12 mouse cellular contexts compared by ENCODE assay signal in the genomic region with DNA sequence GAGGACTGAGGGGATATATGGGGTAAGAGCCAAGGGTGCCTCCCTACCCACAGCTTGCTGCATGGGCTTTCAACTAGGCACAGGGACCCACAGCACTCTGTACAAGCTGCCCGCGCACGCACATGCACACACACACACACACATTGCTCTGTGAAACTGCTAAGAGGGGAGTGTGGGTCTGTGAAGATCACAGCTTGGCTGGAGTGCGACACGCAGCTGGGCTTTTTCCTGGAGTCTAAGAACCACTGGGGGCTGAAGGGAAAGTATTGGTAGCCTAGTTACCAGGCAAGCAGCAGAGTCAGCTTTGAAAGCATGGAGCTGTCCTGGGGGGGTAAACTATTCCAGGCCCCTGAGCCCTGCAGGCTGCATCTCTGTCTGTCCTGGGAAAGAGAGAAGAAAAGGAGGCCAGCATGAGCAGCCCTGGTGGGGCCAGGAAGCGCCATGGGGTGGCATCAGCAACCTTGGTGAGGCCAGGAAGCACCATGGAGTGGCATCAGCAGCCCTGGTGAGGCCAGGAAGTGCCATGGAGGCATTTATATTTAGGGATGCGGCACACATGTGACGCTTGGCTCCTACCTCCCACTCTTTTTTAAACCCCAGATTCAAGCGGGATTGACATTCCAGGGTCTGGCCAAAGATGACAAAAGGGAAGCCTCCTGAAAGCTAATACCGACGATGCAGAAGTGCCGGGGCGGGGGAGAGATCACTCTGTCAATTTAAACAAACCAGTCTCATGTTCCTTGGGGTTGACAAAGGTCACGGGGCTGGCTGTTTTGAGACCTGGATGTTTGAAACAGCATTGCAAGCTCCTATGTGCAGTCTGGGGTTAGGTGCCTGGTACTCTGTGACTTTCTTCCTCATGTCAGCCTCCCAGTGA. TPM values are rescaled to one million over a fixed set of nuclear protein-coding genes. Genes with fewer than 3 reads are reported as not detected.
A peak's percentile ranks its signal among the peaks of the same experiment; 100 is the strongest.
DNase-seq lines count a peak whose midpoint lies in the region; ATAC-seq lines count a peak whose summit lies in the region.
"Had no signal": no experiment of that assay in that cellular context is flagged by ENCODE, and none has a peak within 500 bp of the region (broad histone marks: within the 10 kb centered on the region; RNA-seq: fewer than 3 reads in every experiment).

No protein-coding gene starts in this region.

- H3K4me3 ChIP-seq in hindbrain, embryonic 10.5 days: no peak overlapping the region
- no peak overlapping the region for H3K4me3 ChIP-seq in midbrain, embryonic 12.5 days
- H3K4me3 ChIP-seq: megakaryocyte, embryonic 14.5 days had no signal

- 0 out of 2 replicates have a peak, but pooled peaks have one; percentile 16 for ATAC-seq in midbrain, embryonic 12.5 days (ENCODE audit: low FRiP score, low read depth)

- H3K27ac ChIP-seq in hindbrain, embryonic 10.5 days: peak overlapping the region; percentile 83
- H3K27ac ChIP-seq in midbrain, embryonic 12.5 days (replicated peaks): no peak overlapping the region
- H3K27ac ChIP-seq: liver, embryonic 14.5 days had no signal

- H3K36me3 ChIP-seq in hindbrain, embryonic 10.5 days: no peaks in the 10 kb centered on the region
- H3K36me3 ChIP-seq in midbrain, embryonic 12.5 days: no peaks in the 10 kb centered on the region

- WGBS in hindbrain, embryonic 10.5 days: 23% methylated on average over 14 of the region's 14 CpGs
- WGBS in midbrain, embryonic 12.5 days: 25% methylated on average over 14 of the region's 14 CpGs

- H3K27me3 ChIP-seq in hindbrain, embryonic 10.5 days (ENCODE audit: insufficient read depth, poor library complexity, severe bottlenecking): no peaks in the 10 kb centered on the region
- no peaks in the 10 kb centered on the region; the same call in 1 of the 2 replicates for H3K27me3 ChIP-seq in midbrain, embryonic 12.5 days
- H3K27me3 ChIP-seq: megakaryocyte, embryonic 14.5 days had no signal

- H3K9ac ChIP-seq in midbrain, embryonic 12.5 days (replicated peaks): no peak overlapping the region
- H3K9ac ChIP-seq: liver, embryonic 14.5 days had no signal

- peaks cover 35% of the 10 kb centered on the region for H3K4me1 ChIP-seq in hindbrain, embryonic 10.5 days (replicated peaks)
- H3K4me1 ChIP-seq in midbrain, embryonic 12.5 days: peaks cover 10% of the 10 kb centered on the region; the same call in 1 of the 2 replicates

- no peak overlapping the region for H3K4me2 ChIP-seq in midbrain, embryonic 12.5 days (replicated peaks)

- peak; percentile 36 for DNase-seq in gastrocnemius, postnatal 25 days
- no peak for DNase-seq in gastrocnemius, adult 18-20 months (ENCODE audit: low spot score)
- peak; percentile 73 for DNase-seq in embryo, embryonic 10.5 days (ENCODE audit: low spot score)
- peak; percentile 56 for DNase-seq in hindbrain, embryonic 10.5 days (ENCODE audit: low spot score)
- DNase-seq in urinary bladder, postnatal 4 days (ENCODE audit: low spot score in 2 of 2): no peak
- DNase-seq in frontal cortex, adult 2 months (ENCODE audit: extremely low spot score in 1 of 2, low spot score in 1 of 2): no peak
- DNase-seq in gastrocnemius, postnatal 4 days (ENCODE audit: low spot score in 2 of 2): no peak
- DNase-seq: adrenal gland, postnatal 25 days; layer of hippocampus, adult 9-11 months had no signal

- H3K9me3 ChIP-seq in hindbrain, embryonic 10.5 days: no peaks in the 10 kb centered on the region
- no peaks in the 10 kb centered on the region for H3K9me3 ChIP-seq in midbrain, embryonic 12.5 days
- H3K9me3 ChIP-seq: megakaryocyte, embryonic 14.5 days had no signal

RNA-seq across cellular contexts. Expression of gene Ptpn3, which starts 43.2 kb away (rescaled TPM):
- total RNA-seq in gastrocnemius, postnatal 25 days (2021): 10 to 100 TPM; 40.4 to 46.3 TPM
- 10 to 100 TPM; 43.7 to 51.4 TPM for total RNA-seq in gastrocnemius, adult 18-20 months (2021)
- polyA plus RNA-seq in hindbrain, embryonic 10.5 days (2016; fragmentation: Nextera tagmentation; extraction: Ambion mirVana): 1.3 and 1.6 TPM in 2 replicates
- 1.1 and 1.2 TPM in 2 replicates for polyA plus RNA-seq in midbrain, embryonic 12.5 days (2016; fragmentation: Nextera tagmentation; extraction: Ambion mirVana)
- polyA plus RNA-seq in frontal cortex, adult 2 months (2012; rRNA removed): 16.4 and 18.9 TPM in 2 replicates
- 10 to 100 TPM; 11.0 to 15.6 TPM for total RNA-seq in gastrocnemius, postnatal 4 days (2021)

Comparison
In these comparisons a context has a peak if more than half of its experiments do, and no peak if none do; other contexts are left out.
1. DNase-seq: peak in gastrocnemius, postnatal 25 days (single experiment), embryo, embryonic 10.5 days (single experiment) and hindbrain, embryonic 10.5 days (single experiment); none in gastrocnemius, adult 18-20 months (single experiment), urinary bladder, postnatal 4 days (0 of 2), frontal cortex, adult 2 months (0 of 2) and gastrocnemius, postnatal 4 days (0 of 2).